Mouse (Mus musculus) left cerebral cortex, postnatal 25 days (tissue): ENCODE measurements around the gene Med18. TPM values are rescaled to one million over a fixed set of nuclear protein-coding genes. Genes with fewer than 3 reads are reported as not detected.
"Not testable (repeated sequence)": the region's sequence is repeated elsewhere in the genome, so short reads cannot be mapped to it uniquely, and the experiment has no call there.

Experiments used
- DNase-seq, 2 experiments: peaks; one replicate each; pipeline ENCODE4 v3.0.0; 2022; ENCODE audit warnings: low spot score in 2 of 2, mixed read lengths in 1 of 2
- intact Hi-C: fragments of 180-260 bp; cut with DNase I; formaldehyde crosslinking; loops from one replicate; pipeline ENCODE4 v1.15.1; 2025
- total RNA-seq, 2 experiments: library from RNA; stranded (reverse); gene quantifications; 2 replicates each; pipeline ENCODE4 v1.2.3; 2021

Gene Med18
- total RNA-seq, 2 experiments from 2014 or later = 8.5 to 10.8 TPM

GRCm38 (mm10) chr4:132428022-132428542, 35.6 kb downstream of the Med18 start:
- DNase-seq = no peak
- intact Hi-C loops = no loop called here

- no peak for DNase-seq
- intact Hi-C loops = no loop called here
Measured at GRCm38 (mm10) chr4:132427493-132427892, 36.2 kb downstream of the Med18 start.

DNA sequence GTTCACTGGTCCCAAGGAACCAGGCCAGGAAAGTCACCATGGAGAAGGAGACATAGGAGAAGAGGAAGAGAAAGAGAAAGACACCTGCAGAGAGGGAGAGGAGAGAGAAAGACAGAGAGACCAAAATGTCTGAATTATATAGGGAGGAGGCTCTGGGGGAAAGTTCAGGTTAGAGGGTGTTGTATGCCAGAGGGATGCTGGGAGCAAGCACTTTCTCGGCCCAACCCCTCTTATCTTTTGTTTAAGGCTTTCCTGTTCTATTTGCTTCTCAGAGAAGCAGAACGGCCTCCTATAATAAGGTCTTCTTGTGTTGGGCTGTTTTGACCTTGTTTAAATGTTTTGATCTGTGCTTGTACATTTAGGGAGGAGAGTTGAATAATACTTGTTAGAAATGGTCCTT, 37.7 kb downstream of the Med18 start:
- DNase-seq = no peak
- intact Hi-C loops = no loop called here

DNA sequence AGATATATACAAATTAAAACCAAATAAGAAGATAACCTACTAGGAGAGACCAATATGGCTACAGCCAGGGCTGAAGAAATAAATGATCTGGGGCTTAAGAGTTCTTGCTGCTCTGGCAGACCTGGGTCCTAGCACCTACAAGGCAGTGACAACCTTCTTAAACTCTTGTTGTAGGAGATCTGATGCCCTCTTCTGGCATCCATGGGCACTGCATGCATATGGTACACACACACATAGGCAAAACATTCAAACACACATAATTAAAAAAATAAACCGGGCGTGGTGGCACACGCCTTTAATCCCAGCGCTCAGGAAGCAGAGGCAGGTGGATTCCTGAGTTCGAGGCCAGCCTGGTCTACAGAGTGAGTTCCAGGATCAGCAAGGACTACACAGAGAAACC, 39.0 kb downstream of the Med18 start:
- DNase-seq = no peak
- intact Hi-C loops = no loop called here

DNA sequence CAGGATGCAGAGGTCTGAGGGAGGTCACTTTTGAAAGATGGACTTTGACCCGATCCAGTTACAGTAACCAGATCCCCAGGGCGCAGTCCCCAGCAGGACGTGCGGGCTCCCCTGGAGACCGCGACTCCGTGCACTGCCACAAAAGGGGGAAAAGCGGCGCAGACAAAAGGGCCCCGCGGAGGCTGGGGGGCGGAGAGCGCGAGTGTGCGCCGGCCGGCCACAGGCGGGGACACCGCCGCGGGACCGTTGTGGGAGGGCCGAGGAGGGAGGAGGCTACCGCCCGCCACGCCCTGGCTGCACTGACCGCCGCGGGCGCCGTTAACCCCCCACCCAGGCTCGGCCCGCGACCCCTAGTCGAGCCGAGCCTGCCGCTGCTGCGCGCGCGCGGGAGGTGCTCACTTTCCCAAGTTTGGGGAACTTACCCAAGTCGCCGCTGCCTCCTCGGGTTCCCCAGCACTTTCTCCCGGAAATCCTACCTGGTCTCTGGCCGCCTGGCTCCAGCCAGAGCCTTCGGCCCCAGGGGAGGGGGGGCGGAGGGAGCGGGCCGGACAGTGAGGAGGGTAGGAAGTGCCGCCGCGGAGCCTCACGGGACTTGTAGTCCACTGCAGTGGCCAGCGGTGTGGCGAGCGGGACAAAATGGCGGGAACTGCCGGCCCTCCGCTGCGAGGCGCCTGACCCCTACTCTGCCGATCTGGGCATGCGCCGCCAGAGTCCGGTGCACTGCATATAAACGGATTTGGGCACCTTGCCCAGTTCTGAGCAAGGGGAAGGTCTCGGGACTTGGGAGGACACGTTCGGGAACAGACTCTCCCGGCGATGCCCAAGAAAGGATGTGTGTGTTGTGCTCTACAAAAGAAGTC, 41.6 kb downstream of the Med18 start, which contains the start of gene Phactr4:
Gene Phactr4, minus strand, starts transcription at position 567 of the 860 bp plus-strand sequence.
- peak; percentile 90 to 92 for DNase-seq
- intact Hi-C loops = loop anchor here (2.0 kb wide), 2 partner anchors 41 to 93 kb away; partner anchors contain the start of gene Med18

DNA sequence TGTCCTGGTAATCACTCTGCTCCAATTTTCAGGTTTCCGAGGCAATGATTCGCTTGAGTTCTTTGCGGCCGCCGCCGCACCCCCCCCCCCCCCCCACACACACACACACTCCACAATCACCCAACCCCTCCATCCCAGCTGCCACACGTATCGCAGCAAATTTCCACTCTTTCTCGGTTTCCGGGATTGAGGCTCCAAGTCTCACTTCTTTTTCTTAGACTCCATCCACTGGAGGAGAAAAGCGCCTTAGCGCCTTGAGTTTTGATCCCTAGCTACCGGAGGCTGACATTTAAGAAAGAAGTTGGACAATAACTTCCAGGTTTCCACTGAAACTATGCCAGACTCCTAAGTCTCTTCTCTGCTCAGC, 42.2 kb downstream of the Med18 start:
- intact Hi-C loops = loop anchor here (2.0 kb wide), 1 partner anchor 41 kb away; the partner anchor contains the start of gene Med18
- peak in 1 of 2 experiments; percentile 11 for DNase-seq

DNA sequence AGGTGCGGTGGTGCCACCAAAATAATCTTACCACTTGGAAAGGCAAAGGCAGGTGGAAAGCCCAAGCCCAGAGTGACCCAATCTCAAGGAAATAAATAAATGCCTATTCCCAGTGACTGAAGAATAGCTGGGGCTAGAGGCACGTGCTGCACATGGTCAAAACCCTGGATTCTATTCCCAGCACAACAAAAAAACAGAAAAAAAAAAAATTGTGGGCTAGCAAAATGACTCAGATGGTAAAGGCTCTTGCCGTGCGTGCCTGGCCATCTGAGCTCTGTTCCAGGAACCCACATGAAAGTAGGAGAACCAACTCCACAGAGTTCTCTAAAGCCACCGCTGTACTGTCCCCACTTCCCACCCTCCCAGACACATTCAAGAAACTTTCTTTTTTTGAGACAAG, 43.2 kb downstream of the Med18 start:
- DNase-seq = no peak
- intact Hi-C loops = loop anchor here (2.0 kb wide), 1 partner anchor 42 kb away; the partner anchor contains the start of gene Med18

GRCm38 (mm10) chr4:132415966-132416365, 47.8 kb downstream of the Med18 start:
- intact Hi-C loops = no loop called here

GRCm38 (mm10) chr4:132413257-132413656, 50.5 kb downstream of the Med18 start:
- not testable (repeated sequence) for DNase-seq
- intact Hi-C loops = loop anchor here (5.0 kb wide), 2 partner anchors 61 to 121 kb away; partner anchors contain the start of gene Rcc1

More at GRCm38 (mm10) chr4:132415966-132416365, 47.8 kb downstream of the Med18 start:
- DNase-seq = no peak

DNA sequence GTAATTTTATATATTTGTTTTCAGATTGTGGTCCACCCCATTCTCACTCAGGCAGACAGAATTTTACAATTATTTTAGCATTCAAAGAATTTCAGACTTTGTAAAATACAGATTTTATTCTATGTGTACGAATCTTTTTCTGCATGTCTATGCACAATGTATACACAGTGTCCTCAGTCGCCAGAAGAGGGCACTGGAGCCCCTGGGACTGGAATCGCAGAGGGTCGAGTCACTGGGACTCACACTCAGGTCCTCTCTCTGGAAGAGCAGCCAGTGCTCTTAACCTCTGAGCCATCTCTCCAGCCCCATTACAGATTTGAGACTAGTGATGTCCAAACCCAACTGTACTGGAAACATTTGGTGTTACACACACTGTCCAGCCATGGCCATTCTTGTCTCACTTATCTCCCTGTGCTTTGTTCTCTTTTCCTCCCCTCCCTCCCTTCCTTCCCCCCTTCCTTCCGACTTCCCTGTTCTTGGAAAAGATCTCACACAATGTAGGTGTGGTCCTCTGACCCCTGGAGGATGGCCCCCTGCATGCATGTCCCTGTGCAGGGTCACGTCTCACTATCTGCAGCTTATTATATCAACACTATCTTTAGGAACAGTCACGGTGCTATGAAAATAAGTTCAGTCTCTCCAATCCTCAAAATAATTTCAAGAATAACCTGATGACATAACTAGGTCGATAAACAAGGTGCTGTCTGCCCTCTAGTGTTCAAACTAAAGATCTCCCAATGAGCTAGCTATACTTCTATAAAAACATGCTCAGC, 52.2 kb downstream of the Med18 start:
- peak in 1 of 2 experiments; percentile 12 for DNase-seq
- intact Hi-C loops = loop anchor here (5.0 kb wide), 2 partner anchors 59 to 119 kb away; partner anchors contain the start of gene Rcc1

- DNase-seq = no peak
- intact Hi-C loops = loop anchor here (5.0 kb wide), 2 partner anchors 57 to 117 kb away; partner anchors contain the start of gene Rcc1
Measured at GRCm38 (mm10) chr4:132409587-132410229, 54.0 kb downstream of the Med18 start.

Other genes starting within 250 kb of the Med18 start
- gene Gmeb1, start 202.3 kb downstream of the Med18 start, total RNA-seq = 10 to 100 TPM; 25.2 to 26.2 TPM
- gene Taf12, start 189.5 kb downstream of the Med18 start, total RNA-seq = 10 to 100 TPM; 19.2 to 22.5 TPM
- 1 to 10 TPM; 1.2 to 1.5 TPM for gene Rab42, start 160.5 kb downstream of the Med18 start, total RNA-seq
- 10 to 100 TPM; 18.0 to 22.2 TPM for gene Trnau1ap, start 134.4 kb downstream of the Med18 start, total RNA-seq
- 10 to 100 TPM; 12.8 to 14.8 TPM for gene Rcc1, start 110.3 kb downstream of the Med18 start, total RNA-seq
- gene Phactr4, start 41.4 kb downstream of the Med18 start, total RNA-seq = 10 to 100 TPM in 1 of 2 experiments, 1 to 10 TPM in 1; 8.3 to 11.3 TPM
- 10 to 100 TPM in 1 of 2 experiments, 1 to 10 TPM in 1; 9.5 to 10.2 TPM for gene Sesn2, start 46.6 kb upstream of the Med18 start, total RNA-seq
- 100 to 1,000 TPM; 490 to 544 TPM for gene Atpif1, start 69.7 kb upstream of the Med18 start, total RNA-seq
- 10 to 100 TPM; 83.9 to 93.1 TPM for gene Dnajc8, start 71.6 kb upstream of the Med18 start, total RNA-seq
- 1 to 10 TPM; 1.6 to 1.7 TPM for gene Ptafr, start 100.1 kb upstream of the Med18 start, total RNA-seq
- gene Eya3, start 175.1 kb upstream of the Med18 start, total RNA-seq = 10 to 100 TPM; 29.1 to 34.6 TPM